Mouse (Mus musculus): ENCODE results near the gene Set. TPM values are rescaled to one million over a fixed set of nuclear protein-coding genes. Genes with fewer than 3 reads are reported as not detected.
A peak's percentile ranks its signal among the peaks of the same experiment; 100 is the strongest.

The Set gene
- polyA plus RNA-seq, 1 experiment = 37.4 TPM

GRCm38 (mm10) chr2:30107646-30108045, 50.5 kb downstream of the Set start:
- TF ChIP-seq CTCF (conservative IDR thresholded peaks at IDR 0.05; ENCODE audit: insufficient read depth, insufficient read length, low read depth, low read length) (no peak), POLR2A (IDR thresholded peaks at IDR 0.05; ENCODE audit: low read depth, low read length) (no peak)
- 91% methylated on average over 5 of the region's 5 CpGs for WGBS
- Histone ChIP-seq H3K27ac (ENCODE audit: insufficient read depth, low read depth, low read length) (no peak overlapping the region), H3K4me3 (ENCODE audit: insufficient read depth, low read depth, low read length) (no peak overlapping the region), H3K4me1 (ENCODE audit: control insufficient read depth, insufficient read depth, low read length) (no peaks in the 10 kb centered on the region), H3K36me3 (ENCODE audit: control insufficient read depth, insufficient read depth, low read length) (no peaks in the 10 kb centered on the region), H3K27me3 (replicated peaks; ENCODE audit: control insufficient read depth, insufficient read depth, low read length) (no peaks in the 10 kb centered on the region)
- DNase-seq = no peak

GRCm38 (mm10) chr2:30108260-30108659, 51.1 kb downstream of the Set start:
- H3K27ac ChIP-seq (ENCODE audit: insufficient read depth, low read depth, low read length) = no peak overlapping the region
- H3K36me3 ChIP-seq (ENCODE audit: control insufficient read depth, insufficient read depth, low read length) = no peaks in the 10 kb centered on the region
- H3K4me1 ChIP-seq (ENCODE audit: control insufficient read depth, insufficient read depth, low read length) = no peaks in the 10 kb centered on the region
- H3K27me3 ChIP-seq (replicated peaks; ENCODE audit: control insufficient read depth, insufficient read depth, low read length) = no peaks in the 10 kb centered on the region
- 88% methylated on average over 4 of the region's 4 CpGs for WGBS
- DNase-seq = no peak
- no peak overlapping the region for H3K4me3 ChIP-seq (ENCODE audit: insufficient read depth, low read depth, low read length)
- no peak for TF ChIP-seq CTCF (conservative IDR thresholded peaks at IDR 0.05; ENCODE audit: insufficient read depth, insufficient read length, low read depth, low read length)
- TF ChIP-seq POLR2A (IDR thresholded peaks at IDR 0.05; ENCODE audit: low read depth, low read length) = no peak

GRCm38 (mm10) chr2:30111500-30111899, 54.3 kb downstream of the Set start:
- Histone ChIP-seq H3K36me3 (ENCODE audit: control insufficient read depth, insufficient read depth, low read length) (no peaks in the 10 kb centered on the region), H3K4me1 (ENCODE audit: control insufficient read depth, insufficient read depth, low read length) (no peaks in the 10 kb centered on the region), H3K4me3 (ENCODE audit: insufficient read depth, low read depth, low read length) (no peak overlapping the region), H3K27me3 (replicated peaks; ENCODE audit: control insufficient read depth, insufficient read depth, low read length) (no peaks in the 10 kb centered on the region), H3K27ac (ENCODE audit: insufficient read depth, low read depth, low read length) (no peak overlapping the region)
- DNase-seq = no peak
- no peak for TF ChIP-seq POLR2A (IDR thresholded peaks at IDR 0.05; ENCODE audit: low read depth, low read length)
- no peak for TF ChIP-seq CTCF (conservative IDR thresholded peaks at IDR 0.05; ENCODE audit: insufficient read depth, insufficient read length, low read depth, low read length)
- 99% methylated on average over 2 of the region's 2 CpGs for WGBS

DNA sequence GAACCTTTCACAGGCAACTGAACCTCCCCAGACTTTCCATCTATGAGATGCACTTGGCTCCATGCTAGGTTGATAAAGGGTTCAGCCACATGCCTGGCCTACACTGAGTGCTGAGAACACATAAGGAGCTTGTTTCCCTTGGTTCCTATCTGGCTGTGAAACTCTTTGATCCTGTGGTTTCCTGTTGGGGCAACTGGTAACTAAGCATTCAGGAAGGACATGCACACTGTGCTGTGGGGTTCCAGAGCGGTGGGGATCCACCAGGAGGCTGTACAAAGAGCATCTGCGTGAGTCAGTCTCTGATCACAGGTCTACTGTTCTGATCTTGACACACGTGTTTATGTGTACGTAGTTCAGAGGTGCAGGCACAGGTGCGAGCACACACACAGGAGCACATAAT, 55.4 kb downstream of the Set start:
- WGBS = 84% methylated on average over 5 of the region's 5 CpGs
- Histone ChIP-seq H3K4me3 (ENCODE audit: insufficient read depth, low read depth, low read length) (no peak overlapping the region), H3K4me1 (ENCODE audit: control insufficient read depth, insufficient read depth, low read length) (no peaks in the 10 kb centered on the region), H3K36me3 (ENCODE audit: control insufficient read depth, insufficient read depth, low read length) (no peaks in the 10 kb centered on the region), H3K27me3 (replicated peaks; ENCODE audit: control insufficient read depth, insufficient read depth, low read length) (no peaks in the 10 kb centered on the region), H3K27ac (ENCODE audit: insufficient read depth, low read depth, low read length) (no peak overlapping the region)
- TF ChIP-seq POLR2A (IDR thresholded peaks at IDR 0.05; ENCODE audit: low read depth, low read length) (no peak), CTCF (conservative IDR thresholded peaks at IDR 0.05; ENCODE audit: insufficient read depth, insufficient read length, low read depth, low read length) (no peak)
- no peak for DNase-seq

- no peak overlapping the region for H3K4me3 ChIP-seq (ENCODE audit: insufficient read depth, low read depth, low read length)
- WGBS = 45% methylated on average over 6 of the region's 6 CpGs
- peaks cover 12% of the 10 kb centered on the region; the same call in 1 of the 2 replicates for H3K4me1 ChIP-seq (ENCODE audit: control insufficient read depth, insufficient read depth, low read length)
- H3K36me3 ChIP-seq (ENCODE audit: control insufficient read depth, insufficient read depth, low read length) = no peaks in the 10 kb centered on the region
- no peak overlapping the region for H3K27ac ChIP-seq (ENCODE audit: insufficient read depth, low read depth, low read length)
- no peaks in the 10 kb centered on the region for H3K27me3 ChIP-seq (replicated peaks; ENCODE audit: control insufficient read depth, insufficient read depth, low read length)
- TF ChIP-seq POLR2A (IDR thresholded peaks at IDR 0.05; ENCODE audit: low read depth, low read length) = no peak
- DNase-seq = no peak
Measured at GRCm38 (mm10) chr2:30119641-30120051, 62.5 kb downstream of the Set start.

DNA sequence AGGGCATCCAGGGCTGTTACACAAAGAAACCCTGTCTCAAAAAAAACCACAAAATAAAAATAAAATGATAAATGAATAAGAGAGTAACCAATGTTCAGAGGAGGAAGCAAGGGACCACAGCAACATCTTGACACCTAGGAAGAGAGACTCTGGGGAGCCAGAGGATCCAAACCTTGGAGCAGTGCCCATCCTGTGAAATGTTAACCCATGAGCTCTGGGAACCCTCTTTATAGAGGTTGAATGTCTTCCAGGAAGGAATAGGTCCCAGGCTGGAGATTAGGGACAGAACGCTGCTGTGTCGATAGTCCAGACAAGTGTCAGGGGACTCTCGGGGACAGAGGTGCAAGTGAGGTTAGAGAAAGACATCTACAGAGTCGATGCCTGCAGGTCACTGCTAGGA, 63.1 kb downstream of the Set start:
- Histone ChIP-seq H3K27me3 (replicated peaks; ENCODE audit: control insufficient read depth, insufficient read depth, low read length) (no peaks in the 10 kb centered on the region), H3K27ac (ENCODE audit: insufficient read depth, low read depth, low read length) (no peak overlapping the region), H3K4me1 (ENCODE audit: control insufficient read depth, insufficient read depth, low read length) (peaks cover 17% of the 10 kb centered on the region; the same call in 1 of the 2 replicates), H3K4me3 (ENCODE audit: insufficient read depth, low read depth, low read length) (no peak overlapping the region), H3K36me3 (ENCODE audit: control insufficient read depth, insufficient read depth, low read length) (no peaks in the 10 kb centered on the region)
- TF ChIP-seq CTCF (conservative IDR thresholded peaks at IDR 0.05; ENCODE audit: insufficient read depth, insufficient read length, low read depth, low read length) (no peak), POLR2A (IDR thresholded peaks at IDR 0.05; ENCODE audit: low read depth, low read length) (no peak)
- DNase-seq = peak; percentile 79
- 47% methylated on average over 4 of the region's 4 CpGs for WGBS

Other genes with a start within 250 kb of the Set start
- gene Urm1, start 237.3 kb upstream of the Set start, polyA plus RNA-seq (2012; rRNA removed) = 43.9 and 48.1 TPM in 2 replicates
- 2.3 and 3.3 TPM in 2 replicates for gene Cercam, start 188.2 kb upstream of the Set start, polyA plus RNA-seq (2012; rRNA removed)
- gene Odf2, start 168.2 kb upstream of the Set start, polyA plus RNA-seq (2012; rRNA removed) = 17.6 and 21.5 TPM in 2 replicates
- gene Gle1, start 122.0 kb upstream of the Set start, polyA plus RNA-seq (2012; rRNA removed) = 21.1 and 25.4 TPM in 2 replicates
- 237 and 250 TPM in 2 replicates for gene Sptan1, start 91.8 kb upstream of the Set start, polyA plus RNA-seq (2012; rRNA removed)
- gene Wdr34, start 8.5 kb upstream of the Set start, polyA plus RNA-seq (2012; rRNA removed) = 32.0 and 37.8 TPM in 2 replicates
- gene Pkn3, start 20.3 kb downstream of the Set start, polyA plus RNA-seq (2012; rRNA removed) = 4.7 and 4.8 TPM in 2 replicates
- 49.0 and 69.1 TPM in 2 replicates for gene Zdhhc12, start 36.3 kb downstream of the Set start, polyA plus RNA-seq (2012; rRNA removed)
- gene Zer1, start 67.2 kb downstream of the Set start, polyA plus RNA-seq (2012; rRNA removed) = 45.8 and 59.5 TPM in 2 replicates
- gene Tbc1d13, start 76.4 kb downstream of the Set start, polyA plus RNA-seq (2012; rRNA removed) = 156 and 161 TPM in 2 replicates
- 78.0 and 98.0 TPM in 2 replicates for gene Endog, start 114.1 kb downstream of the Set start, polyA plus RNA-seq (2012; rRNA removed)
- 22.8 and 23.6 TPM in 2 replicates for gene Spout1, start 121.1 kb downstream of the Set start, polyA plus RNA-seq (2012; rRNA removed)
- gene Kyat1, start 148.5 kb downstream of the Set start, polyA plus RNA-seq (2012; rRNA removed) = 71.6 and 88.3 TPM in 2 replicates
- gene Lrrc8a, start 180.3 kb downstream of the Set start, polyA plus RNA-seq (2012; rRNA removed) = 42.0 and 45.4 TPM in 2 replicates
- 6.4 and 12.7 TPM in 2 replicates for gene Gm28035, start 183.2 kb downstream of the Set start, polyA plus RNA-seq (2012; rRNA removed)
- 117 and 130 TPM in 2 replicates for gene Phyhd1, start 208.8 kb downstream of the Set start, polyA plus RNA-seq (2012; rRNA removed)
- not detected in 2 replicates for gene Gm28038, start 223.7 kb downstream of the Set start, polyA plus RNA-seq (2012; rRNA removed)
- gene Dolk, start 229.0 kb downstream of the Set start, polyA plus RNA-seq (2012; rRNA removed) = 29.6 and 32.4 TPM in 2 replicates
- gene Nup188, start 229.0 kb downstream of the Set start, polyA plus RNA-seq (2012; rRNA removed) = 17.5 and 18.7 TPM in 2 replicates

Data from kidney, adult 2 months (tissue).